Mouse (Mus musculus) naive thymus-derived CD4-positive, alpha-beta T cell, adult 2 months (primary cell): Measurements from ENCODE around the gene Rcbtb2.

Experiments used
- DNase-seq: peaks from one replicate; pipeline ENCODE4 v3.0.0-alpha.2; 2011; ENCODE audit warnings: low read depth

The Rcbtb2 gene

DNA sequence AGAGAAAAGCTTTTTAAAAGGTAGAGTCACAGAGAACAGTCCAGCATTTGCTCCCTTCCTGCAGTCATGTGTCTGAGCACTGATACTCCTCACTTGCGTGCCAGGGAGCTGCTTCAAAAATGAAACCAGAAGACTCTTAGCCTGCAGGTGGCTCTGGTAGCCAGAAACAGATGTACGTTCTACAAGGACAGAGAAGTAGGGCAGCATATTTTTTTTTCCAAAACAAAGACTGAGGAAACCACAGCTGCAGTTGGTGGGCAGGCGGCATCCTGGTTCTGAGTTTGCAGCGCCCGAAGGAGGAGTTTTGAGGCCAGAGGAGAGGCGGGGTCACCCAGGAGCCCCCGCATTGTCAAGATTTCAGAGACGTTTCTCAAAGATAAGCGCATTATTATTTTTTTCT, 5.9 kb upstream of the Rcbtb2 start:
- DNase-seq, result peak; percentile 92

GRCm38 (mm10) chr14:73117411-73118392, 5.1 kb upstream of the Rcbtb2 start:
- DNase-seq, result no peak

GRCm38 (mm10) chr14:73118482-73119347, 4.1 kb upstream of the Rcbtb2 start:
- peak; percentile 75 for DNase-seq

DNA sequence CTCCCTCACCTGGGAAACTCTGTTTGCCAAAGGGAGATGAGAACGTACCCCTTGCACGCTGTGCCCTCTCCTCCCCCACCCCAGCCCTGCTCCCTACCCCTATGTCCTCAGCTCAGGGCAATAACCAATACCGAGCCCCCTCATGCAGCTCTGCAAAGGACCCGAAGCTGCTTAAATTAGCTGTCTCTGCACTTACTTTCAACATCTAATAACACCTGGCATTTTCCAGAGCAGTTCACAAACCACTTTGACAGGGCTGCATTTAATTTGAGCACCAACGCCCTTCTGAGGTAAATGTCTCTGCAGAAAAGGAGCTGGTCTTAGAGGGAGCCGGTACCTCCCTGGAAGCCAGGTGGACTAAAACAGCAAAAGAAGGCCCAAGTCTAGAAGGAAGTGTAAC, 3.4 kb upstream of the Rcbtb2 start:
- no peak for DNase-seq

- DNase-seq, result no peak
Measured at GRCm38 (mm10) chr14:73119966-73120365, 2.9 kb upstream of the Rcbtb2 start.

GRCm38 (mm10) chr14:73122211-73122922, 470 bp upstream of the Rcbtb2 start:
- DNase-seq, result no peak

- no peak for DNase-seq
Measured at GRCm38 (mm10) chr14:73123381-73123780, 544 bp downstream of the Rcbtb2 start.

GRCm38 (mm10) chr14:73123786-73124185, 949 bp downstream of the Rcbtb2 start:
- peak; percentile 74 for DNase-seq

DNA sequence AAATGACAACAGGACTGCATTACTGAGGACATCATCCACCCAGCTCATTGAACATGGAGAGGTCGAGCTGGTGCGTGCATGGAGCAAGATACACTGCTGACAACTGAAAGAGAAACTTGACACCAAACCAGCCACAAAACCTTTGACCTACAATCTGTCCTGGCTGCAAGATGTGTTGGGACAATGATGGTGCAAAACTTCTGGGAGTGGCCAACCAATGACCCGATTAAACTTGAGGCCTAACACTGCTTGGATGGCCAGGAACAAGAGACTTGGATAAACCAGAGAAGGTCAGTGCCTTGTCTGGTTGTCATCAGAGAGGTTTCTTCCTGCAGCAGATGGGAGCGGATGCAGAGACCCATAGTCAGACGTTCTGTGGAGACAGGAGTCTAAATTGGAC, 7.7 kb downstream of the Rcbtb2 start:
- no peak for DNase-seq

DNA sequence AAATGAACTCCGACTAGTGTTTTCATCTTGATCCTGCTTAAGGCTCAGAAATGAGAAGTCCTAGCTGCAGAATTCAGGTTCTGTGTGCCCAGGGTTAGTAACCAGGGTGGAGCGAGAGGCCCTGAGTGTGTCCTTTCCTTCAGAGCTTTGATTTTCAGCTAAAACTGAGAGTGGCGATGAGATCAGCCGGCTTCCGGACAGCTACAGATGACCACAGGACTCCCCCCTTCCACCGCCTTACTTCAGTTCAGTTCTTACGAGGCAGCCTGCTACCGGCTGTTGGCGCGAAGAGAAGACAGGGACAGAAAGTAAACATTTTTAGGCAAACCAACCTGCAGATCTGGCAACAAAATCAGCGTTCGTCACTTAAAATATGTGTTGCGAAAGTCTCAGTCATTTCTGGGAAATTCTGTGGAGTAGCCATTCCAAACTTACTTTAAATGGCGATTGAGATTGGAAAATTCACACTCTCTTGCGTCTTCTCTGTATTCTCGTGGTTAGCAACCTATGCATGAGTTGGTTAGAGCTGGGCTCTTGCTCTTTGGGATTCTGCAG, 9.1 kb downstream of the Rcbtb2 start:
- DNase-seq, result no peak

GRCm38 (mm10) chr14:73132731-73133130, 9.9 kb downstream of the Rcbtb2 start:
- DNase-seq, result no peak

DNA sequence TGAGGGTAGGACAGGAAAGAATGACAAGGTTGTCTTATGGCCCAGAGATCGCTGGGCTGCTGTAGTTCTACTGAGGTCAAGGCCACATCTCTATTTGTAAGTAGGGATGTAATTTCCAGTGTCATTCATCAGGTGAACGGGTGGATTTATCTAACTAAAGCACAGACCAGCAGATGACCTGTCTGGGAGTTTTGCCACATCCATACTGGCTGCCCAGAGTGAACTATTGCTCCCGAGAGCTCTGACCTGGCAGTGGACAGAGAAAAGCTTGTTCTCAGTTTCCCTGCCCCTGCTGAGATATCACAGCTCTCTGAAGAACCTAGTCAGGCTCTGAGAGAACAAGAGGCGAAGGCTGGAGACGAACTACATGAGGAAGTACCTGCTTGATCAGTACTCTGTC, 14.4 kb downstream of the Rcbtb2 start:
- no peak for DNase-seq

DNA sequence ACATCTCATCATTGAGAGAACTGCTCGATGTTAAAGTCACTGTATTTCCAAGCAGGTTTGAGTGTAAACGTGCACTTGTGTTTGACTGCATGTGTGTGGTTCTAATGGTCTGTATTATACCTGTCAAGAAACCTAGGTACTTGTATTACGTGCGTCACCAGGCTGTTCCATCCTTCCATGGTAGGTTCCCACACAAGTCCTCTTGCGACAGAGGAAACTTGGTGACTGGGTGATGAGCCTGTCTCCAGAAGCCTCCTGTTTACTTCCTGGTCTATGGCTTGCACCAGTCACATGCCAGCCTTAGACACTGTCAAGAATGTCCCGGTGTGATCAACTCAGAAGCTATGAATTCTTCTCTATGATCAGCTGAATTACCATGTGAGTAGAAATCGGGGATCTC, 15.6 kb downstream of the Rcbtb2 start:
- DNase-seq, result no peak

DNA sequence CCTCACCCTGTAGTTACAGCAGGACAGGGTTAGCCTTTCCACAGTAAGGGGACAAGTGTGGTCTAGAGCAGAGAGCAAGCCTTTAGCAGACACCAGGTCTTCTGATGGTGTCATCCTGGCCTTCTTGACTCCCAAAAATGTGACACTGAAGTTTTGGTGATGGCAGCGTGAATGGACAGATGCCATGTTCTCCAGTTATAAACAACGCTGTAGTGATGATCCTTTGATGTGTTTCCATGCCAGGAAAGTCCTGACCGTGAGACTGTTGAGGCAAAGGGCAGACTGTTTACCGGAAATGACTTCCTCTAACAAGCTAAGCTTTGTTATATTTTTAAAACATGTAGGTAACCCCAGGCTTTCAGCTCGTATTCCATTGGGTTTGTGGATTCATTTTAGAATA, 17.0 kb downstream of the Rcbtb2 start:
- DNase-seq, result peak; percentile 59

- no peak for DNase-seq
Measured at GRCm38 (mm10) chr14:73141800-73142199, 19.0 kb downstream of the Rcbtb2 start.

GRCm38 (mm10) chr14:73142421-73142895, 19.6 kb downstream of the Rcbtb2 start:
- DNase-seq, result peak; percentile 64

DNA sequence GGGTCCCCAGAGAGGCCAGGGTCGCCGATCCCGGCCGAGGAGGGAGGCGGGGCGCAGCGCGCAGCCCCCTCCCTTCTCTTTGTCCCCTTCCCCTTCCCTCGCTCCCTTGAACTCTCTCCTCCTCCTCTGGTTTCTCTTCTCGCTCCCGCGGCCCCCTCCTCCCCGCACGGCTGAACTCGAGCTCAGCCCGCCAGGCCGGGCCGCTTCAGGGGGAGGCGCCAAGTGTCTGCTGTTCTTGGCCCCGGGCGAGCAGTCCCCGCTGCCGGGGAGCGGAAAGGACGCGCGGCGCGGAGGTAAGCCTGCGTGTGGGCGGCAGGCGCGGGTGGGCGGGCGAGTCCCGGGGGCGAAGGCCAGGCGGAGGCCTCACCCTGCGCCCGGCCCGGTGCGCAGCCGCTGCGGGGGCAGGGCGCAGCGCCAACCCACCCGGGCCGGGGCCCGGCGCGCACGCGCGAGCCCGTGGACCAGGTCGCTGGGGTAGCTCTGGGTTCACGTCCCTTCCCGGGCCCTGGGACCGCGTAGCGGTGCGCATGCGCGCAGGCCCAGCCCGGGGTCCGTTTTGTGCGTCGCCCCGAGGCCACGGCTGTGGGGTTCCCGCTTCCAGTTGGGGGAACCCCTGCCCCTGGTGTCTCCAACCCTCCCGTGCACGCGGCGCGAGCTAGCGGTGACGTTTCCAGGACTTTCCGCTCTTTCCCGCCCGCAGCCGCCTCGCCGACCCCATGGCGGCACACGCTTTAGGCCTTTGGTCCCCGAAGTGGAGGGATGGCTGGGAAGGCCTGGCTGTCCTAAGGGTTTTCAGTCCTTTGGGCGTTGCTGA, 20.3 kb downstream of the Rcbtb2 start:
- peak; percentile 87 for DNase-seq

GRCm38 (mm10) chr14:73143710-73144420, 21.0 kb downstream of the Rcbtb2 start:
- DNase-seq, result no peak

DNA sequence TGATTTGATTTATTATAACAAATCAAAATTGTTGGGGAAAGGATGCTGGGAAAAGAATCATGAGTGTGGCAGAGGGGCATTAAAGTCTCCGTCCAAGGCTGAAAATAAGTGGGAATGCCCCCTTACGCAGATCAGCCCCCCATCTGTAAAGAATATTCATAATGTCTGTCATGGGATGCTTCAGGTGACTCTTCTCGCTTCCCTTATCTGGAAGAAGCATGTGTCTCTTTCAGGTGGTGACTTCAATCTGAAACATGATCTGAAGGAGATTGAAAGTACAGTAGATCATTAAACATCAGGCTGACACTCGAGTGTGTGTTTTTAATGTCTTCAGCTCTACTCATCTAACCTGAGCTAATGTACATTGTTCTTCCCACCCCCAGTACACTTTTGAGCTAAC, 22.7 kb downstream of the Rcbtb2 start:
- DNase-seq, result no peak

- peak; percentile 43 for DNase-seq
Measured at GRCm38 (mm10) chr14:73146721-73147120, 23.9 kb downstream of the Rcbtb2 start.
